Mouse (Mus musculus) small intestine, adult 2 months (tissue): ENCODE results near the gene Cacnb4.

Experiments
- CTCF ChIP-seq: fragments of 200-500 bp; IDR thresholded peaks from 2 replicates; pipeline ENCODE4 v1.5.1; 2012; ENCODE audit warnings: low read depth, mild to moderate bottlenecking, control low read depth, inconsistent platforms, low read length, moderate library complexity, mixed read lengths; ENCODE audit not compliant: insufficient replicate concordance, insufficient read length; ENCODE audit errors: extremely low read depth
- POLR2A ChIP-seq: fragments of 200-500 bp; IDR thresholded peaks from 2 replicates; pipeline ENCODE4 v1.6.1; 2012; ENCODE audit warnings: low read depth, mild to moderate bottlenecking, control low read depth, inconsistent platforms, low read length, moderate library complexity

DNA sequence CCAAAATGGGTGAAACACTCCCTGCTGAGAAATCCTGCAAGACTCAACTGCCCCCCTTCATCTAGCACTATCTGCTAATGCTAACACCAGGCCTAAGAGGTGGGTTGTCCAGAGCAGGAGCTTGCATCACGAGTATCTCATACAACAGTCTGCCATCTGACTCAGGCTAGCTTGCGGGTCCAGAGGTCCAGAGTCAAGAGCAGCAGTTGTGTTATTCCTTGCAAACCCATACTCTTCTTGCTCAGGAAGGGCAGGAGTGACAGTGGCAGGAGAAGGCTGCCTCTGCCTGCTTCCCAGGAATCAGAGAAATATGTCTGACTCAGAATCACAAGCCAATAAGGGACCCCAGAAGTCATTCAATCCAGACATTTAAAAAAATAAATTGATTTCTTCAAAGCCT lies 116.4 kb downstream of the Cacnb4 start:
- TF ChIP-seq CTCF: no peak
- no peak for TF ChIP-seq POLR2A
